Mouse (Mus musculus) kidney, postnatal 14 days (tissue): ENCODE data around the gene Gm10436.
"Not testable (repeated sequence)": the region's sequence is repeated elsewhere in the genome, so short reads cannot be mapped to it uniquely, and the experiment has no call there.

ENCODE experiments used
- DNase-seq: peaks from one replicate; pipeline ENCODE4 v3.0.0; 2022; ENCODE audit warnings: mixed read lengths

Gm10436 gene

DNA sequence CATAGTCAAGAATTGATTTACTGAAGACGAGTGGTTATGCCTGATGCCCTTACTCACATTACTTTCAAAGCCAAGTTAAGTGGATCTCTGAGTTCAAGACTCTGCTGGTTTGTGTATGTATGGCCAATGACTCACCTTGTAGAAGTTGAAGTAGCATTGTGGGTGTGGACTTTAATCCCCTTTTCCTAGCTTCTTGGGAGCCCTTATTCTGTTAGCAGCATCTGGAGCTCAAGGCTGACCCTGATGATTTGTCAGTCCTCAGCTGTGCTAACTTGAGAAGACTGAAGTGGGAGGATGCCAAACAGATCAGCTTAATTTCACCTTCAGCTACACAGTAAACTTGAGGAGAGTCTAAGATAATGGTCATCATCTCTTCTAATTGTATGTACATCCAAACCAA lies at the start of gene Gm10436:
Gene Gm10436, minus strand, starts transcription at position 101 of the 400 bp plus-strand sequence.
- DNase-seq: not testable (repeated sequence)

- no peak for DNase-seq
These were observed 37.5 kb upstream of the Gm10436 start for GRCm38 (mm10) chr12:88219445-88219844.

GRCm38 (mm10) chr12:88218059-88218458 lies 36.2 kb upstream of the Gm10436 start:
- not testable (repeated sequence) for DNase-seq

GRCm38 (mm10) chr12:88214641-88215040 lies 32.7 kb upstream of the Gm10436 start:
- DNase-seq: no peak

- DNase-seq: not testable (repeated sequence)
These were observed 29.6 kb upstream of the Gm10436 start for GRCm38 (mm10) chr12:88211458-88211857.

DNA sequence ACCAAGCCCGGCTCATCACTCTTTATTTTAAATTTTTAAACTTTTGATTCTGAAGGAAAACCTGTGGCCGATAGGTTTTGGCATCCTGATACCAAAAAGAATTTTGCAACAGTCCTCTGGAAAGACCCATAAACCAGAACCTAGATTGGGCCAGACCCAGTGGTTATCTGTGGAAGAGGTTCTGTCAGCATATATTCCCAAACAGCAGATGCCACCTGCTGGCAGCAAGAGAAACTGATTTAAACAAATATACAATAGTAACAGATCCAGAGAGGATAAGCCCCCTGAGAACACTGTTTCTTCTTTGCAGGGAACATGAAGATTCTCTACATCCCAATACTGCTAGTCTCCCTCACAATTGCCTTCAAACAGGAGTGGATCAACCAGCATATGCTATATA lies 20.9 kb upstream of the Gm10436 start:
- DNase-seq: no peak
